Mouse (Mus musculus): ENCODE results near the gene H2-Q10.
"Not testable (repeated sequence)": the region's sequence is repeated elsewhere in the genome, so short reads cannot be mapped to it uniquely, and the experiment has no call there.

Gene H2-Q10

DNA sequence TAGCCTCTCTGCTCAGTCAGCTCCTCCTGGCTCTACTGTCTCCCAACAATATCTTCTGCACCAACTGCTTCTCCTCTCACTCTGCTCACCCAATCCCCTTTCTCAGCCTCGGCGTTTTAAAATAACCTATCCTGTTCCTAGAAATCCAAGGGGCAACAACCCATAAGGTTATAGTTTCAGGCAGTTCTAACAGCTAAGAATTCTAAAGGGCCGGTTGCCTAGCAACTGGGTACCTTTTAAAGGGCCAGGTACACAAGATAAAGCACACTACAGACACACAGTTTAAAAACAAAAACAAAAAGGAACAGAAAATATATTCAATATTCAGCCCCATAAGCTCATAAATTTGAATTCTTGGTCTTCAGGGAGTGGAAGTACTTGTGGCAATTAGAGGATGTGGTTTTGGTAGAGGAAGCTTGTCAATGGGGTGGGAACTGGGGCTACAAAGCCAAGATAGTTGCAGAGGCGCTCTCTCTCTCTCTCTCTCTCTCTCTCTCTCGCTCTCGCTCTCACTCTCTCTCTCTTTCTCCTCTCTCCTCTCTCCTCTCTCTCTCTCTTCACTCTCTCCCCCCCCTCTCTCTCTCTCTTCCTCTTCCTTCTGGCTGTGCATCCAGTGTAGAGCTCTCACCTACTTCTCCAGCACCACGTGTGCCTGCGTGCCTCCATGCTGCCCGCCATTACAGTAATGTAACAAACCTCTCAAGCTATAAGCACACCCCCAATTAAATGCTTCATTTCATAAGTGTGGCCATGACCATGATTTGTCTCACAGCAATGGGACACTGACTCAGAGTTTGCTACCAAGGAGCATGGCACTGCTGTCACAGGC is 9.2 kb upstream of the H2-Q10 start:
- not testable (repeated sequence) for DNase-seq

DNA sequence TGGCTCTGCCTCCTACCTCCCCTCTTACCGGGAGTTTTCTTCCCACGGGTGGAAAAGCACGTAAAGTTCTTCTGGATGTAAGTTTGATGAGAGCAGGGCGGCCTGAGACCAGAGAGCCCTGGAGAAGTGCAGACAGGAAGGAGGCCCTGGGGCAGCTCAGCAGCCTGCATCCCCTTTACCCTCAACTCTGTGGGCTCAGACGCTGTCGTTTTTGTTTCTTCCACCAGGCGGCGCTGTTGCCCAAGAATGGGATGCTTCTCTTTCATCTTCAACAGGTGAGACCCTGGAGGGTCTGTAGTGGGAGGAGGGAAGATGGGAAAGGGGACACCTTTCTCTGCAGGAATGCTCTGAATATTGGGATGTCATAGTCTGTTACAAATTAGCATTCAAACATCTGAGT is 4.2 kb upstream of the H2-Q10 start:
- DNase-seq: peak; percentile 40 to 54

DNA sequence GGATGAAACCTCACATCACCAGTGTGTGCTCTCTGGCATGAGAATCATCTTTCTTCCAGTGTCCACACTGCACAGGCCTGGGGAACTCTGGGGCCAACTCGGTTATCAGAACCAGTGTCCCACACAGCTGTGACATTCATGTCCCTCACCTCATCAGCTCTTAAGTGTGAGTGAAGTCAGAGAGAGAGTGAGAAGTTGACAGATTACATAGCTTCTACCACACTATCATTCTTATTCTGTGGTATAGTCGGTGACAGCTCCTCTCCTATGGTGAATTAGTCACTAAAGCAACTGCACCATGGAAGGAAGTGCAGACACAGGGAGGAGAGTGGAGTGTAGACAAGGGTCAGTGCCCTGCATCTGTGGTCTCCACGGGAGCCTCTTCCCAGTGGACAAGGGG is 953 bp upstream of the H2-Q10 start:
- DNase-seq: not testable (repeated sequence)

DNA sequence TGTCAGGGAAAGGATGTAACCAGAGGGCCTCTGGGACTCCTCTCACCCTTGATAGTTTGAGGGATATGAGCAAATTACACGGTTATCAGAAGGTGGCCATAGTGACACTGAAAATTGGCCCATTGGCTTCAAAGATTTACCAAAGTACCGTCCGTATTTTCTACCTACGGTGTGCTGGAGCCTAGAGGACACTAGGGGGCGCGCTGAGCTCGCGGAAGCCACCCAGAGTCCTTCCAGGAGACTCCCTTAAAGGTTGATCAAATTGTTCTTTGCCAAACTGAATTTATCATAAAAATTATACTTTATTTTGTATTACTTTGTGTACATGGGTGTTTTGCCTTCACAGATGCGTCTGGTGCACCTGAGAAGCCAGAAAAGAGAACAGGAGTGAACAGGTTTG is 14.2 kb downstream of the H2-Q10 start:
- peak; percentile 76 to 81 for DNase-seq

GRCm38 (mm10) chr17:35485702-35486101 is 15.8 kb downstream of the H2-Q10 start:
- peak in 1 of 2 experiments; percentile 15 for DNase-seq

DNA sequence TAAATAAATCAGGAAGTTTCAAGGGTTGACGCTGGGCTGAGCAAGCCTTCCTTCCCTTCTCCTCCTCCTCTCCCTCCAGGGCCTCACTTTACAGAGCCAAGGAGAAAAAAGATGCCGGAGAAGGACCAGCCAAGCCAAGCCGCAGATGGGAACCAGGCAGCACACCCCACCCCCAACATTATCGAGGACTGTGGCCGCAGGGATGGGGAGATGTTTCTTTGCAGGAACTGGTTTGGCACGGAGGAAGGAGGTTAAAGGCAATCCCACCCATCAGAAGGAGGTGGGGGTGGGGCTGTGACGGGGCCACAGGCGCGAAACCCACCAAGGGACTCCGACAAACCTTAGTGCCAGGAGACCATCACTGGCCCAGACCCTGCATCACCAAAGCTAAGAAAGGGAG is 16.8 kb downstream of the H2-Q10 start:
- DNase-seq: peak; percentile 26 to 38

DNA sequence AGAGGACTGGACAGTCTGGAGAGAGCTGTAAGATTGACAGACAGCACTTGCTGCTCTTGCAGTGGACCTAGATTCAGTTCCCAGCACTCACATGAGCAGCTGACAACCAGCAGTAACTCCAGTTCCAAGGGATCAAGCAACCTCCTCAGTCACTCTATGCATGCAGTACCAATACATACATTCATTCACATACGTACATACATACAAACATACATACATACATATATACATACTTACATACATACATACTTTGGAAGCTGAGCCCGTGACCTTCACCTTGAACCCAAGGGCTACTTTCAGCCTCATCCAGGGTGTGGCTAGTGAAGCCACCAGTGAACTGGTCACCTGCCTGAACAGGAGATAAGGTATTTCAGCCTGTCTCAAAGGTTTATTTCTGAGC is 18.2 kb downstream of the H2-Q10 start:
- DNase-seq: no peak

- DNase-seq: no peak
These were observed 20.4 kb downstream of the H2-Q10 start for GRCm38 (mm10) chr17:35490320-35490719.

- no peak for DNase-seq
These were observed 27.2 kb downstream of the H2-Q10 start for GRCm38 (mm10) chr17:35497124-35497523.

- DNase-seq: no peak
These were observed 32.3 kb downstream of the H2-Q10 start for GRCm38 (mm10) chr17:35502226-35502625.

DNA sequence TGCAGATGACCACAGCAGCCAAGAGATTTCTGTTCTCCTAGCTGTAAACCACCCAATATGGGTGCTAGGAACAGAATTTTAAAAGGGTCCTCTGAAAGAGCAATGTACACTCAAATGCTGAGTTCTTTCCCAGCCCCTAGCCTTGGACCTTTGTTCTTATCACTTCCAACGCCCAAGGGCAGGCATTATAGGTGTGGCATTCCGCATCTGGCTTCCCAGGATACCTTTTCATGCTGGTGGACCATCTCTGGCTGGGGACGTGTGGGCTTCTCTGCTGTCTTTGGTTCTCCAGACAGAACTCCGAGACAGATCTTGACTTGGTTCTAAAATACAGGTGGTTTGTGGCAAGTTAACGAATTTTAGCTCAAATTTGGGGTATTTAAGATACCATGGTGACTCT is 32.9 kb downstream of the H2-Q10 start:
- no peak for DNase-seq

GRCm38 (mm10) chr17:35503849-35504248 is 34.0 kb downstream of the H2-Q10 start:
- DNase-seq: no peak

- no peak for DNase-seq
These were observed 35.0 kb downstream of the H2-Q10 start for GRCm38 (mm10) chr17:35504628-35505481.

GRCm38 (mm10) chr17:35505776-35506175 is 35.9 kb downstream of the H2-Q10 start, which contains the start of gene Pou5f1:
Gene Pou5f1, plus strand, starts transcription at chr17:35506018.
- DNase-seq: no peak

GRCm38 (mm10) chr17:35506881-35507280 is 37.0 kb downstream of the H2-Q10 start:
- no peak for DNase-seq

DNA sequence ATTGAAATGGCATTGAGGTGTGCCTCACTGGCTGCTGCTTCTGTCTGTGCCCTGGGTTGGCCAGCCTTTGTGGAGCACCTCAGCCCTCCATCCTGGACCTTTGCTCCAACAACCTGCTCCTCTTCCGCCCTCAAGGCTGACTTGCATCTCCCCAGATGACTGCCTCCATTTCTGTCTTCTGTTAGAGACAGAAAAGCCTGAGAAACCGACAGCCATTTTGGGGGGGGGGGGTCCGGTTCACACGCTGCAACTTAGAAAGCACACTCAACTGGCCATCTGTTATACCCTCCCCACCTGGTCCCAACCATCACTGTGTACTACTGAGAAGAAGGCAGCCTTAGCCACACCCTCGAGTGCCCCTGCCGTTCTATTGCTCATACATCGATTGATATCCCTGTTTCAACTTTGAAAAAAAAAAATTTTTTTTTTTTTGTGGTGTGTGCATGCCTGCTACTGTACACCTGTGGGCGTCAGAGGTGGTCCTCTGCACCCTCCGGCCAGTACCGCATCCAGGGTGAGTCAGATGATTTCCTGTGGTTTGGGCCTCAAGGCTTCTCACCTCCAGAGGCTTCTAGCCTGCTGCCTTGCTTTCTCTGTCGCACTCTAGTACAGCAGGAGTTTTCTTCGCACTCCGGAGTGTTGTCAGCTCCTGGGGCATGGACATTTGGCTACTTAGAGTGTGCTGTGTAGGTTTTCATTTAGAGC is 37.8 kb downstream of the H2-Q10 start:
- DNase-seq: no peak

DNA sequence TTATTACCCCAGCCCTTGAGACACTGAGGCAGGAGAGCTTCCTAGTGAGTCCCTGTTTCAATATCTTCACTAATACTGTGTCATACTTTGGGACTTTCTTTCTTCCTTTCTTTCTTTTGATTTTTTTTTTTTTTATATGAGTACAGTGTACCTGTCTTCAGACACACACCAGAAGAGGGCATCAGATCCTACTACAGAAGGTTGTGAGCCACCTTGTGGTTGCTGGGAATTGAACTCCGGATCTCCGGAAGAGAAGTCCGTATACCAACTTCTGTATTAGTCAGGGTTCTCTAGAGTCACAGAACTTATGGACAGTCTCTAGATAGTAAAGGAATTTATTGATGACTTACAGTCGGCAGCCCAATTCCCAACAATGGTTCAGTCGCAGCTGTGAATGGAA is 38.4 kb downstream of the H2-Q10 start:
- DNase-seq: not testable (repeated sequence)

- DNase-seq: peak; percentile 33 to 53
These were observed 39.4 kb downstream of the H2-Q10 start for GRCm38 (mm10) chr17:35509284-35509683.

DNA sequence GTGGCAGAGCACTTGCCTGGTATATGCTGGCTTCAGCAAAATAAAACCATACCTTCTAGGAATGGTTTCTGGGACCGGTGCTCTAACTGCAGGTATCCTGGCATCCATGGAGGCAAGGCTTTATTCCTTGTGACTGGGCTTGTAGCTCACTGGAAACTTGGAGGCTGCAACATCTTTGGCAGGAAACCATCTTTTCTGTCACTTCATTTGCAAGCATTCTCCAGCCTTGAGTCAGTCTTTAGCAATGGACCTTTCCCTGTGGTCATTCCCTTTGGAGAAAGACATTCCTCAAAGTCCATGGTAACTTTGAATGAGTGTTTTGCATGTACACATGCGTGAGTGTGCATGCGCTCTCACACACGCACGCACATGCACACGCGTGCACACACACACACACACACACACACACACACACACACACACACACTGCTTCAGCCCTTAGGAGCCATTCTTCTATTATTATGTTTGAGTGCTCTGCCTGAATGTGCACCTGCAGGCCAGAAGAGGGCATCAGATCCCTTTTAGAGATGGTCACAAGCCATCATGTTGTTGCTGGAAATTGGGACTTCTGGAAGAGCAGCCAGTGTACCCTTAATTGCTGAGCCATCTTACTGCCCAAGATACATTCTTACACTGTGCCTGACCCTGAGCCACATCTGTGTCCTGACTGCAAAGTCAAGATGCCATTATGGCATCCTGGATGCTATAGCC is 43.2 kb downstream of the H2-Q10 start:
- peak in 1 of 2 experiments; percentile 50 for DNase-seq

DNA sequence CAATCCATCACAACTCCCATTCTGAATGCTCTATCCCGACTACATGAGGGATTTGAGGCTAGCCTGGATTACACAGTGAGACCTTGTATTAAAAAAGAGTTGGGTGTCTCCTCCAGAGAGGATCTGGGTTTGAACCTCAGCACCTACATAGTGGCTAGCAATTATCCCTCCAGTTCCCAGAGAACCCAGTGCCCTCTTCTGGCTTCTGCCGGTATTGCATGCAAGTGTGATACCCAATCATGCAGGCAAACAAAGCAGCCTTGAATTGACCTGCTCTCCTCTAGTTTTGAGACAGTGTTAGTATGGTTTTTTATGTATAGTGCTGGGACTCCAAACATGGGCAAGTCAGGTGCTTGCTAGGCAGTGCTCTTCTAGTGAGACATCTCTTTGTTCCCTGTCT is 44.0 kb downstream of the H2-Q10 start:
- peak; percentile 88 to 91 for DNase-seq

- peak in 1 of 2 experiments; percentile 6 for DNase-seq
These were observed 44.9 kb downstream of the H2-Q10 start for GRCm38 (mm10) chr17:35514756-35515155.

- DNase-seq: peak; percentile 44 to 49
These were observed 46.2 kb downstream of the H2-Q10 start for GRCm38 (mm10) chr17:35515911-35516640.

Data from cerebellum, postnatal 10 days (tissue).